Mouse (Mus musculus) midbrain, embryonic 14.5 days (tissue): ENCODE measurements at regions not wholly inside any gene's neighbourhood (a gene's known extent, or its start where the extent isn't known, plus 50 kb on each side); places are given as distances from the start of the nearest gene placed in this dataset.

Experiments
- ATAC-seq: fragments of 200-750 bp; cut with Nextera tagmentation; 2 replicates; pipeline ENCODE4 v1.8.0; 2017; ENCODE audit warnings: moderate number of reproducible peaks, moderate library complexity; ENCODE audit not compliant: low FRiP score, low TSS enrichment
- DNase-seq: peaks from one replicate; pipeline ENCODE4 v3.0.0-alpha.2; 2015
- H3K27ac ChIP-seq: fragments of 300-500 bp; sonication (generic); replicated peaks from 2 replicates; pipeline ENCODE4 v1.5.1; 2014; ENCODE audit warnings: mild to moderate bottlenecking, low read depth, low read length, moderate library complexity
- H3K27me3 ChIP-seq: fragments of 300-500 bp; sonication (generic); 2 replicates; pipeline ENCODE4 v1.6.1; 2014; ENCODE audit warnings: low read length, control low read depth, mixed read lengths; ENCODE audit not compliant: control insufficient read depth, insufficient read depth
- H3K36me3 ChIP-seq: fragments of 300-500 bp; sonication (generic); 2 replicates; pipeline ENCODE4 v1.6.1; 2014; ENCODE audit warnings: low read length, control low read depth; ENCODE audit not compliant: control insufficient read depth, insufficient read depth
- H3K4me1 ChIP-seq: fragments of 300-500 bp; sonication (generic); 2 replicates; pipeline ENCODE4 v1.6.1; 2014; ENCODE audit warnings: mild to moderate bottlenecking, antibody characterized with exemption, low read length, control low read depth; ENCODE audit not compliant: control insufficient read depth, insufficient read depth
- H3K4me2 ChIP-seq: fragments of 300-500 bp; sonication (generic); 2 replicates; pipeline ENCODE4 v1.6.1; 2014; ENCODE audit warnings: mild to moderate bottlenecking, low read length, moderate library complexity
- H3K4me3 ChIP-seq: fragments of 300-500 bp; sonication (generic); replicated peaks from 2 replicates; pipeline ENCODE4 v1.5.1; 2014; ENCODE audit warnings: low read depth, low read length
- H3K9ac ChIP-seq: fragments of 300-500 bp; sonication (generic); replicated peaks from 2 replicates; pipeline ENCODE4 v1.6.1; 2014; ENCODE audit warnings: mild to moderate bottlenecking, low read length, moderate library complexity
- H3K9me3 ChIP-seq: fragments of 300-500 bp; sonication (generic); 2 replicates; pipeline ENCODE4 v1.6.1; 2016; ENCODE audit warnings: low read length, control low read depth, mixed read lengths; ENCODE audit not compliant: control insufficient read depth
- WGBS: fragments of 180-500 bp; shearing (Covaris S2); extraction: QIAGEN DNeasy Blood & Tissue Kit; methylation state at CpG from one replicate; pipeline ENCODE4 v1.1.7; 2014; 5-methylcytosine and 5-hydroxymethylcytosine counted together

- Histone ChIP-seq H3K4me1 (no peaks in the 10 kb centered on the region), H3K9me3 (no peaks in the 10 kb centered on the region), H3K36me3 (no peaks in the 10 kb centered on the region), H3K4me3 (no peak overlapping the region), H3K27me3 (no peaks in the 10 kb centered on the region), H3K4me2 (no peak overlapping the region), H3K27ac (no peak overlapping the region), H3K9ac (no peak overlapping the region)
- 75% methylated on average over 5 of the region's 5 CpGs for WGBS
- no peak for DNase-seq
- no peak for ATAC-seq
Observed at GRCm38 (mm10) chr14:49838410-49838809, 55.2 kb upstream of the Armh4 start.

GRCm38 (mm10) chr14:49834695-49835094 lies 51.5 kb upstream of the Armh4 start:
- no peaks in the 10 kb centered on the region for H3K27me3 ChIP-seq
- H3K4me2 ChIP-seq: no peak overlapping the region
- H3K4me1 ChIP-seq: no peaks in the 10 kb centered on the region
- no peak overlapping the region for H3K4me3 ChIP-seq
- no peaks in the 10 kb centered on the region for H3K36me3 ChIP-seq
- no peak overlapping the region for H3K9ac ChIP-seq
- no peak overlapping the region for H3K27ac ChIP-seq
- H3K9me3 ChIP-seq: no peaks in the 10 kb centered on the region
- ATAC-seq: no peak
- 37% methylated on average over 1 of the region's 1 CpGs for WGBS
- peak; percentile 59 for DNase-seq
